Mouse (Mus musculus) embryonic facial prominence, embryonic 13.5 days (tissue): Measurements from ENCODE around the gene Skap1. TPM values are rescaled to one million over a fixed set of nuclear protein-coding genes. Genes with fewer than 3 reads are reported as not detected.

ENCODE experiments used
- ATAC-seq: fragments of 200-750 bp; cut with Nextera tagmentation; 2 replicates; pipeline ENCODE4 v1.8.0; 2017; ENCODE audit warnings: low read depth; ENCODE audit not compliant: insufficient number of reproducible peaks, insufficient read depth, low FRiP score, low TSS enrichment
- H3K27ac ChIP-seq: fragments of 300-500 bp; sonication (generic); 2 replicates; pipeline ENCODE4 v1.5.1; 2015; ENCODE audit warnings: moderate library complexity, mild to moderate bottlenecking, inconsistent platforms
- H3K27me3 ChIP-seq: fragments of 300-500 bp; sonication (generic); 2 replicates; pipeline ENCODE4 v1.6.1; 2015; ENCODE audit warnings: mild to moderate bottlenecking, inconsistent platforms
- H3K36me3 ChIP-seq: fragments of 300-500 bp; sonication (generic); 2 replicates; pipeline ENCODE4 v1.6.1; 2015; ENCODE audit warnings: mild to moderate bottlenecking, inconsistent platforms
- H3K4me1 ChIP-seq: fragments of 300-500 bp; sonication (generic); 2 replicates; pipeline ENCODE4 v1.6.1; 2015; ENCODE audit warnings: inconsistent platforms
- H3K4me2 ChIP-seq: fragments of 300-500 bp; sonication (generic); 2 replicates; pipeline ENCODE4 v1.6.1; 2015; ENCODE audit warnings: moderate library complexity, mild to moderate bottlenecking, inconsistent platforms
- H3K4me3 ChIP-seq: fragments of 300-500 bp; sonication (generic); 2 replicates; pipeline ENCODE4 v1.5.1; 2015; ENCODE audit warnings: mild to moderate bottlenecking, inconsistent platforms
- H3K9ac ChIP-seq: fragments of 300-500 bp; sonication (generic); 2 replicates; pipeline ENCODE4 v1.6.1; 2015; ENCODE audit warnings: mild to moderate bottlenecking, inconsistent platforms
- H3K9me3 ChIP-seq: fragments of 300-500 bp; sonication (generic); 2 replicates; pipeline ENCODE4 v1.6.1; 2016; ENCODE audit warnings: inconsistent platforms
- WGBS: fragments of 180-500 bp; shearing (Covaris S2); methylation state at CpG from one replicate; pipeline ENCODE4 v1.1.7; 2015; ENCODE audit warnings: mixed read lengths; 5-methylcytosine and 5-hydroxymethylcytosine counted together
- polyA plus RNA-seq: library from polyadenylated mRNA; unstranded; fragments of >200 nt; fragmentation: Nextera tagmentation; extraction: Ambion mirVana; gene quantifications from 2 replicates; pipeline ENCODE4 v1.2.1, GENCODE M21; 2015

The Skap1 gene
- polyA plus RNA-seq, 1 experiment from 2014 or later = 0.49 TPM

GRCm38 (mm10) chr11:96526137-96526621, 61.8 kb downstream of the Skap1 start:
- ATAC-seq = no peak
- 80% methylated on average over 16 of the region's 16 CpGs for WGBS
- H3K4me2 ChIP-seq = no peak overlapping the region

DNA sequence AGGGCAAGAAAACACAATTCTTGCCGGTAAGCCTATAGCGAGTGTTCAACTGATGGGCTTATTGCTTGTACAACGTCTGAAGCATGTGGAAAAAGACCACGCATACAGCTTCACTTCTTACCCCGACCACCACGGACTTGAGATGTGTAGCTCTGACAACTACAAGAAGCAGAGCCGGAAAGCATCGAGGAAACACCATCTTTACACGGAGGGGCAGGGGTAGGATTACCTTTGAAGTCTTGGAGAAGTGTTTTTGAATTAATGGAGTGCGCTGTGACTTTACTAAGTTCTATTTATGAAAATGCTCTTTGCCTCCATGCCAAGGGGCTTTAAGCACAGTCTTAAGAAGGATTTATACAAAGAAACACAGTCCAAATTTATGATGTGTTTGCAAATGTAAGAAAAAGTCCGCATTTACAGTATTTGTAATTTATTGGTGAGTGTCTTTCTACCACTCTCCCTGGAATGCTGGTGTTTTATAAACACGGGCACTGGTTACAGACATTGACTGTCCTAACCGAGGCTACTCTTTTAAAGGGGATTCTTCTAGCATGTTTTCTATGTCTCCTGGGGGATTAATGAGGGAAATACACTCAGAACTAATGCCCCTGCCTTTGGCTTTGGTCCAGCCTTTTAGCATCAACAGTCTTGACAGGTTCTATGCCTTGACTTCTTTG, 67.5 kb downstream of the Skap1 start:
- no peaks in the 10 kb centered on the region for H3K4me1 ChIP-seq
- H3K9ac ChIP-seq = no peak overlapping the region
- no peak overlapping the region for H3K27ac ChIP-seq
- WGBS = 66% methylated on average over 13 of the region's 13 CpGs
- no peak overlapping the region for H3K4me2 ChIP-seq
- no peak overlapping the region for H3K4me3 ChIP-seq
- H3K9me3 ChIP-seq = no peaks in the 10 kb centered on the region
- ATAC-seq = no peak
- no peaks in the 10 kb centered on the region for H3K36me3 ChIP-seq
- peaks cover 31% of the 10 kb centered on the region for H3K27me3 ChIP-seq

More at GRCm38 (mm10) chr11:96526137-96526621, 61.8 kb downstream of the Skap1 start:
- Histone ChIP-seq H3K9me3 (no peaks in the 10 kb centered on the region), H3K9ac (no peak overlapping the region), H3K36me3 (no peaks in the 10 kb centered on the region), H3K4me3 (no peak overlapping the region), H3K27ac (no peak overlapping the region), H3K4me1 (peaks cover 5% of the 10 kb centered on the region; the same call in 1 of the 2 replicates), H3K27me3 (no peaks in the 10 kb centered on the region)

DNA sequence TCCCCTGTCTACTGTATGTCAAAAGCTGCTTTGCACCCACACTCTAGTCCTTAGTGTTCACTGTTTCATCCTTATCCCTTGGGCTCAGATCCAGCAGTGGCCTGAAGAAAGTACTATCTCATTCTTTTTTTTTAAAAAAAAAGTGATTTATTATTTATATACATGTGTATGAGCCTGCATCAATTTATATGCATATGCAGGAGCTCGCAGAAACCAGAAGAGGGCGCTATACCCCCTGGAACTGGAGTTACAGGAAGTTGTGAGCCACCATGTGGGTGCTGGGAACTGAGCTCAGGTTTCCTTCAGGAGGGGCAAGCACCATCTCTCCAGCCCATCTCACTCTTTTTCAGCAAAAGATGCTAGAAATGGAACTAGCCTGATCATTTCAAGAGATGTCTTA, 70.1 kb downstream of the Skap1 start:
- H3K27ac ChIP-seq = no peak overlapping the region
- no peak overlapping the region for H3K4me2 ChIP-seq
- no peak overlapping the region for H3K9ac ChIP-seq
- H3K9me3 ChIP-seq = no peaks in the 10 kb centered on the region
- H3K4me3 ChIP-seq = no peak overlapping the region
- ATAC-seq = no peak
- WGBS = 68% methylated on average over 2 of the region's 2 CpGs
- H3K36me3 ChIP-seq = no peaks in the 10 kb centered on the region
- no peaks in the 10 kb centered on the region for H3K4me1 ChIP-seq
- H3K27me3 ChIP-seq = peaks cover 56% of the 10 kb centered on the region

DNA sequence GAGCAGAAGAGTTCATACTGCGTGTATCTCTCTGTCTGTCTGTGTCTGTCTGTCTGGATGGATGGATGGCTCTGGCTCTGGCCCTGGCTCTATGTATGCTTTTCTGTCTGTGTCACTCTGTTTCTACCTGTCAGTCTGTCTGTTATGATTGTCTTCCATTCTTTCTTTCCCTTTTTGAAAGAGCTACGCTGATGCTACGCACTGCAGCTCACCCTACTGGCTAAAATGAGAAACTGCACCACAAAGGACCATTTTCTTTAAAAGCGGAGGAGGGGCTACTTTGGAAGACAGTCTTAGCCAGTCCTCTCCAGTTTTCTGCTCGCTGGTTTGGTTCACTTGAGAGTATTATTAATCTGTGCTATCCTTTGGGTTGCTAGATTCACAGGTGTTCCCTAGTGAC, 71.8 kb downstream of the Skap1 start:
- ATAC-seq = no peak

DNA sequence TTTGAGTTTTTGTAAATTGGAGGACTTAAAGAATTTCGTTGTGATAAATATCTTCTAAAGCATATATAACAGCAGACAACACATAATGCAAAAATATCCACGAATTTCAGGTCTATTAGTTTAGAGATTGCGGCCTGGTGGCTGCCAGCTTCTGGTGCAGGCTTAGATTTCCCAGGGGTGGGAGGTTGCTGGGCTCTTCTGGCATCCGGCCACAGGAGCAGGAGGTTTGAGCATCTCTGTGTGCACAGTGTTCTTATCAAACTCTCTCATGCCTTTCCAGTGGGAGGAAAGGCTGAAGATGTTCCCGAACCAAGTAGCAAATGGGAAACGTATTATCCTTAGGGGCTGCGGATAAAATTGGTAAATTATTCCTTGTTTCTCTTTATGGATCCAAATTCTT, 77.6 kb downstream of the Skap1 start:
- Histone ChIP-seq H3K27me3 (peaks cover 67% of the 10 kb centered on the region), H3K4me1 (no peaks in the 10 kb centered on the region), H3K27ac (no peak overlapping the region), H3K4me3 (no peak overlapping the region), H3K36me3 (no peaks in the 10 kb centered on the region), H3K4me2 (no peak overlapping the region), H3K9me3 (no peaks in the 10 kb centered on the region), H3K9ac (no peak overlapping the region)
- no peak for ATAC-seq
- WGBS = 74% methylated on average over 7 of the region's 7 CpGs

More for the DNA sequence above, 71.8 kb downstream of the Skap1 start:
- no peak overlapping the region for H3K27ac ChIP-seq
- H3K36me3 ChIP-seq = no peaks in the 10 kb centered on the region
- no peak overlapping the region for H3K4me3 ChIP-seq
- peaks cover 66% of the 10 kb centered on the region for H3K27me3 ChIP-seq
- H3K9me3 ChIP-seq = no peaks in the 10 kb centered on the region
- H3K4me2 ChIP-seq = no peak overlapping the region
- H3K4me1 ChIP-seq = no peaks in the 10 kb centered on the region
- 22% methylated on average over 5 of the region's 5 CpGs for WGBS
- no peak overlapping the region for H3K9ac ChIP-seq

DNA sequence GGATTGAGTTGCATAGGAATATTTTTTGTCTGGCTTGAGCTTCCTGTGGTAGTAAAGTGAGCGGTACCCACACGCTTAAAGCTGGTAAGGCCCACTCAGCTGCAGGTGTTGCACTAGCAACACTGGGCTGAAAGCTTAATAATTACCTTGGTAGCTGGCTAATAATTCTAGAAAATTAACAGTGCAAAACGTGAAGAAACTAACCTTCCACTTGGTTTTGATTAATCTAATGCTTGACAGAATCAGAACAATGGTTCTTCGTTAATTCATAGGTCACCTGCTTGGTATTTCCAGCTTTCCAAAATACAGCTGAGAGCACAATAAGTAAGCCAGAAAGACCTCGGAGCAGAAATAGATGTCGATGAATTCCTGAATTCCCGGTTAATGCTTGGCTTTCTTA, 78.2 kb downstream of the Skap1 start:
- H3K4me3 ChIP-seq = no peak overlapping the region
- no peaks in the 10 kb centered on the region for H3K4me1 ChIP-seq
- no peak for ATAC-seq
- no peaks in the 10 kb centered on the region for H3K36me3 ChIP-seq
- H3K4me2 ChIP-seq = no peak overlapping the region
- no peak overlapping the region for H3K9ac ChIP-seq
- WGBS = 79% methylated on average over 7 of the region's 7 CpGs
- no peak overlapping the region for H3K27ac ChIP-seq
- no peaks in the 10 kb centered on the region for H3K9me3 ChIP-seq
- H3K27me3 ChIP-seq = peaks cover 63% of the 10 kb centered on the region

DNA sequence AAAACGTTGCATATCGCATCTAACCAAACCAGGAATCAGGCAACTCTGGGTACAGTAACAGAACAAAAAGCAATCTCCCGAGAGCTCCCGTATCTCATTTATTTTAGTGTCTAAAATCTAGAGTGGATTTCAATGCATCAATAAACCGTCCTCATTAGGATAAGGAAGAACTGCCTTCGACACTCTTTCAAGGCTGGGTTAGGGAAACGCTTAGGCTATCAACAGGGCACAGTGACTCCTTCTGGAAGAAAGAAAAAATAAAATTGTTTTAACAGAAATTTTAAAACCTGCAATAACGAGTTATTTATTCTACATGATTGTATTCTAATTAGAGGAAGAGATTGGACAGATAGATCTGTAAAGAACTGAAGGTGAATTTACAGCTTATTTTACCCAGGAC, 82.0 kb downstream of the Skap1 start:
- Histone ChIP-seq H3K9ac (no peak overlapping the region), H3K4me3 (no peak overlapping the region), H3K9me3 (no peaks in the 10 kb centered on the region), H3K27ac (no peak overlapping the region), H3K4me2 (no peak overlapping the region), H3K27me3 (peaks cover 48% of the 10 kb centered on the region), H3K4me1 (no peaks in the 10 kb centered on the region), H3K36me3 (no peaks in the 10 kb centered on the region)
- WGBS = 79% methylated on average over 8 of the region's 8 CpGs
- ATAC-seq = no peak

DNA sequence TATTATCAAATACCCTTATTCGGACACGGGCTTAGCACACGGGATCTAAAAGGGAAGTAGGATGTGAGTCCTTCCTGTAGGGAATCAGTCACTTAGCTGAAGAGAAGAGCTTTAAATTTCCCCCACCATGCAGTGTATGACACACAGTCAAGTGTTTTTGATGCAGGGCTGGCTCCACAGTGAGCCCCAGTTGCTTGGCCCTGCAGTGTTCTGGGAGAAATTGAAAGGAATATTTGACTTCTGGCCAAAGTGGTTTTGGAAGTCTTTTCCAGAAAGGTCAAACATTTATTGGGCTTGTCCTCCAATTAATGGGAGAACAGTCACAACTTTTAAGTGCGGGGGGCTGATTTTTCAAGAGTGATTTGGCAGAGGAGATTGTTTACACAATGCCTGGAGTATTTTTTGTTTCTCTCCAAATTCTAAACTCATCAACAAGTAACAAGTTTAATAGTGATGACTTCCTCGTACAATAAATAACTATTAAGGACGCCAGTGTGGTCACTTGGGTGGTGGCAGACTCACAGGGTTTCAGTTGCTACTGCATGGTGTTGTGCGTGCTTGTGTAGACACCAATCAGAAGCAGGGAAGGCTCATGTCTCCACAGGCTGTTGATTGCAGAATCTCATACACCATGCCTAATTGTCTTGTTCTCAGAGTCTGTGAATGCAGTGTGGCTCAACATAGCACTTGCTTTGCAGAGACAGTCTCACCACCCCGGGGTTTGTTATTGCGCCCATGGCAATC, 86.7 kb downstream of the Skap1 start:
- Histone ChIP-seq H3K27ac (no peak overlapping the region), H3K4me1 (no peaks in the 10 kb centered on the region), H3K9ac (no peak overlapping the region), H3K36me3 (no peaks in the 10 kb centered on the region), H3K4me2 (no peak overlapping the region), H3K9me3 (no peaks in the 10 kb centered on the region), H3K4me3 (no peak overlapping the region), H3K27me3 (peaks cover 57% of the 10 kb centered on the region)
- 81% methylated on average over 9 of the region's 9 CpGs for WGBS
- ATAC-seq = no peak

GRCm38 (mm10) chr11:96553091-96553490, 88.7 kb downstream of the Skap1 start:
- WGBS = 18% methylated on average over 15 of the region's 15 CpGs
- Histone ChIP-seq H3K27ac (no peak overlapping the region), H3K4me3 (no peak overlapping the region), H3K4me1 (no peaks in the 10 kb centered on the region), H3K36me3 (no peaks in the 10 kb centered on the region), H3K27me3 (peaks cover 68% of the 10 kb centered on the region), H3K4me2 (no peak overlapping the region; the same call in 1 of the 2 replicates), H3K9me3 (no peaks in the 10 kb centered on the region), H3K9ac (no peak overlapping the region)
- ATAC-seq = no peak

DNA sequence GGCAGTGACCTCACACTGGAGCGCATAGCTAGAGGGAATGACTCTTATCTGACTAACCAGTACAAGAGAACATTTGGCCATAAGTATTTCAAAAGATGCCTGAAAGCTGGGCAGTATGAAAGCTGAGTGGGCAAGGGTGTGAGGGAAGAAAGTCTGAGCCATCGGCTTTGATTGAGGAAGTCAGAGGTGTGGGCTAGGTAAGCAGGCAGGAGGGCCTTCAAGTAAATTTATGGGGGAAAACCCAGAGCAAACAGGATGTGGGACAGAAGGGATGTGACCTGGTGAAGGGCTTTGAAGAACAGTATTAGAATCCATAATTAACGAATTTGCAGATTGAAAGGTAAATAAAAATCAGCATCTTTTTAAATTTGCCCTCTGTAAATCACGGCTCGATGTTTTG, 95.8 kb downstream of the Skap1 start:
- WGBS = 85% methylated on average over 5 of the region's 5 CpGs
- Histone ChIP-seq H3K36me3 (no peaks in the 10 kb centered on the region), H3K4me2 (no peak overlapping the region), H3K27ac (no peak overlapping the region), H3K4me1 (no peaks in the 10 kb centered on the region), H3K4me3 (no peak overlapping the region), H3K9me3 (no peaks in the 10 kb centered on the region), H3K27me3 (peaks cover 36% of the 10 kb centered on the region), H3K9ac (no peak overlapping the region)
- ATAC-seq = no peak

DNA sequence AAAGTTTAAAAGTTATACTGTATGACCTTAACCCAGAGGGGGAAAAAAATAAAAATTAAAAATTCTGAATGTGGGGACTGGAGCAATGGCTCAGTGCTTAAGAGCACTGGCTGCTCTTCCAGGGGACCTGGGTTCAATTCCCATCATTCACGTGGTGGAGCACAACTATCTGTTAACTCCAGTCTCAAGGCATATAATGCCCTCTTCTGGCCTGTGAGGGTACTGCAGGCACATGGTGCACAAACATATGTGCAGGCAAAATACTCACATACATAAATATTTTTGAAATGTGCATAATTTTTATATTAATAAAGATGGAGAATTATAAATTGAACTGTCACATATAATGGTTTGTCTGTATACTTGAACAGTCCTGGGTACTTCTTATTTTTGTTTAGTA, 99.7 kb downstream of the Skap1 start:
- no peak overlapping the region for H3K4me2 ChIP-seq
- no peak overlapping the region for H3K27ac ChIP-seq
- no peaks in the 10 kb centered on the region for H3K36me3 ChIP-seq
- no peak overlapping the region for H3K4me3 ChIP-seq
- ATAC-seq = no peak
- WGBS = 63% methylated on average over 1 of the region's 1 CpGs
- no peak overlapping the region for H3K9ac ChIP-seq
- H3K27me3 ChIP-seq = peaks cover 10% of the 10 kb centered on the region
- no peaks in the 10 kb centered on the region for H3K9me3 ChIP-seq
- H3K4me1 ChIP-seq = no peaks in the 10 kb centered on the region

DNA sequence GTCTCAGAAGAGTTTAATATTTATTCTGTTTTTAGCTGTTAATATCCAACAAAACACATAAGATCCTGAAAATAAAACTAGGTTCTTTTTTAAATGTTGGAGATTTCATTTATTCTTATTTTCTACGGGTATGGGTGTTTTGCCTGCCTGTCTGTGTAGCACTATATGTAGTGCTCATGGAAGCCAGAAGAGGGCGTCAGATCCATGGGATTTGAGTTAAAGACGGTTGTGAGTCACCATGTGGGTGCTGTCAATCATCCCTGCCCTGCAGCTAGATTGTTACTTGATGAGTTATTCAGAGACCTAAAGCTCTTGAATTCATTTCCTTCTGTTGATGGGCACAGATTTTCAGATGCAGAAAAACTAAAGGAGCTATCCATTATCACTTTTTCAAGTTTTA, 108.1 kb downstream of the Skap1 start:
- no peak overlapping the region for H3K9ac ChIP-seq
- H3K9me3 ChIP-seq = no peaks in the 10 kb centered on the region
- no peak overlapping the region for H3K4me2 ChIP-seq
- H3K4me1 ChIP-seq = no peaks in the 10 kb centered on the region
- H3K27me3 ChIP-seq = peaks cover 10% of the 10 kb centered on the region
- no peak for ATAC-seq
- H3K4me3 ChIP-seq = no peak overlapping the region
- no peak overlapping the region for H3K27ac ChIP-seq
- H3K36me3 ChIP-seq = no peaks in the 10 kb centered on the region
- 32% methylated on average over 3 of the region's 3 CpGs for WGBS
